Mouse (Mus musculus) limb, embryonic 11.5 days (tissue): Measurements from ENCODE around the gene Fkbp1a. TPM values are rescaled to one million over a fixed set of nuclear protein-coding genes. Genes with fewer than 3 reads are reported as not detected.
A peak's percentile ranks its signal among the peaks of the same experiment; 100 is the strongest.

ENCODE experiments used
- ATAC-seq: fragments of 200-750 bp; cut with Nextera tagmentation; 2 replicates; pipeline ENCODE4 v1.8.0; 2017; ENCODE audit warnings: low read depth; ENCODE audit not compliant: insufficient number of reproducible peaks, low FRiP score, low TSS enrichment
- DNase-seq: peaks from one replicate; pipeline ENCODE4 v3.0.0-alpha.2; 2015; ENCODE audit warnings: low spot score
- H3K27ac ChIP-seq: fragments of 300-500 bp; sonication (generic); replicated peaks from 2 replicates; pipeline ENCODE4 v1.5.1; 2014; ENCODE audit warnings: low read depth, mild to moderate bottlenecking, low read length
- H3K27me3 ChIP-seq: fragments of 300-500 bp; sonication (generic); 2 replicates; pipeline ENCODE4 v1.6.1; 2014; ENCODE audit warnings: mild to moderate bottlenecking, low read length, mixed read lengths; ENCODE audit not compliant: control insufficient read depth, insufficient read depth
- H3K36me3 ChIP-seq: fragments of 300-500 bp; sonication (generic); 2 replicates; pipeline ENCODE4 v1.6.1; 2014; ENCODE audit warnings: mild to moderate bottlenecking, low read length, moderate library complexity, mixed read lengths; ENCODE audit not compliant: control insufficient read depth, insufficient read depth
- H3K4me1 ChIP-seq: fragments of 300-500 bp; sonication (generic); 2 replicates; pipeline ENCODE4 v1.6.1; 2014; ENCODE audit warnings: low read length, mixed read lengths; ENCODE audit not compliant: control insufficient read depth, insufficient read depth
- H3K4me2 ChIP-seq: fragments of 300-500 bp; sonication (generic); 2 replicates; pipeline ENCODE4 v1.6.1; 2014; ENCODE audit warnings: low read depth, mild to moderate bottlenecking, moderate library complexity; ENCODE audit not compliant: severe bottlenecking
- H3K4me3 ChIP-seq: fragments of 300-500 bp; sonication (generic); 2 replicates; pipeline ENCODE4 v1.5.1; 2014; ENCODE audit warnings: low read depth, low read length
- H3K9ac ChIP-seq: fragments of 300-500 bp; sonication (generic); 2 replicates; pipeline ENCODE4 v1.6.1; 2014; ENCODE audit warnings: mild to moderate bottlenecking, low read length
- H3K9me3 ChIP-seq: fragments of 300-500 bp; sonication (generic); 2 replicates; pipeline ENCODE4 v1.6.1; 2016; ENCODE audit warnings: low read length; ENCODE audit not compliant: control insufficient read depth
- WGBS: fragments of 180-500 bp; shearing (Covaris S2); extraction: QIAGEN DNeasy Blood & Tissue Kit; methylation state at CpG from one replicate; pipeline ENCODE4 v1.1.7; 2014; 5-methylcytosine and 5-hydroxymethylcytosine counted together
- polyA plus RNA-seq: library from polyadenylated mRNA; unstranded; fragments of >200 nt; fragmentation: Nextera tagmentation; extraction: Ambion mirVana; gene quantifications from 2 replicates; pipeline ENCODE4 v1.2.1, GENCODE M21; 2014

The Fkbp1a gene
- polyA plus RNA-seq, 1 experiment from 2014 or later = 494 TPM

DNA sequence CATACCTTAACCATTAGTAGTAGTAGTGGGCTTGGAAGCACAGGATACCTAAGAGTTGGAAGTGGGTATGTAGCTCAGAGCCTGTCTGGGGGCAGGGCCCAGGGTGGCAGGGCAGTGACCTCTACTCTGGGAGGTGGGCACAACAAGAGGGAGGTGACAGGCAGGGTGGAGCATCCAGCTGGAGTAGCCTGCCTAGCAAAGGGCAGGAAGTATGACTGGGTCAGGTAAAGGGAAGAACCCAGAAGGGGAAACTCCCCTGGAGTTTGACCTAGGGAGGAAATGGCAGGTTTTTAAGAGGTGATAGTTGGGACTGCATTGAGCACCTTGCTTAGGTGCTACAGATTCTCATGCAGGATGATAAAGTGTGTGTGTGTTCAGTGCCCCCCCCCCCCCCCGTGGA is 38.7 kb downstream of the Fkbp1a start:
- no peak for ATAC-seq
- Histone ChIP-seq H3K27ac (no peak overlapping the region), H3K4me3 (no peak overlapping the region), H3K27me3 (no peaks in the 10 kb centered on the region), H3K9me3 (no peaks in the 10 kb centered on the region), H3K4me2 (no peak overlapping the region), H3K9ac (no peak overlapping the region), H3K36me3 (no peaks in the 10 kb centered on the region), H3K4me1 (no peaks in the 10 kb centered on the region; the same call in 1 of the 2 replicates)
- WGBS = 31% methylated on average over 1 of the region's 1 CpGs
- no peak for DNase-seq

DNA sequence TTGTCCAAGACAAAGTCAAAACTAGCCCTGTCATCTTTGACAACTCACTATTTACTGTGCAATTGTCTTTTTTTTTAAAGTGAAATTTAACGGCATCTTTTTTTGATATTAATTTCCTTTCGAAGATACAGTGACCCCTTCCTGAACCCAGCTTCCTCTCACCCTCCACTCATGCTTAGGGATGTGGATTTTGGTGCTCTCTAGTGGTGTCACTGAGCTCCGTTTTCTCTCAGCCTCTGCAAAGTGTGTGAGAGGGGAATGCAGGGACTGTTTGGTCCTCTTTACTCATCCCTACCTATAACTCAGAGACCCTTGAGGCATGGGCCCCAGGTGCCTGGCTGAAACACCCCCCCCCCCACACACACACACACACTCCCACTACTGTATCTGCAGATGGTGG is 43.7 kb downstream of the Fkbp1a start:
- no peak for ATAC-seq

DNA sequence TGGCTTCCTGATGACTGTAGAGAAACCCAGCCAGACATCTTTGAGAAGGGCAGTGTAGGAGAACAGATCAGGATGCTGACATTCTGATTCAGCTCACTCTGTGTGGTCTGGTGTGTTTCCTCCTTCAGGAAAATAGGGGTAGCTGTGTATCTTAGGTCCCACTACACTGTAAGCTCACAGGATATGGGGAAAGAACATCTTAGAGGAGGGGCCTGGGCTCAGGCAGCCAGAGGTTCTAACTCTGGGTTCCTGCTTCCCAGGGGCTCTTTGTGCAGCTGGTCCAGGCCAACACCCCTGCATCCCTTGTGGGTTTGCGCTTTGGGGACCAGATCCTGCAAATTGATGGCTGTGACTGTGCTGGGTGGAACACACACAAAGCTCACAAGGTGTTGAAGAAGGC is 44.5 kb downstream of the Fkbp1a start:
- H3K9ac ChIP-seq = no peak overlapping the region
- no peak overlapping the region for H3K4me3 ChIP-seq
- no peak for DNase-seq
- WGBS = 89% methylated on average over 1 of the region's 1 CpGs
- no peak for ATAC-seq
- H3K27me3 ChIP-seq = no peaks in the 10 kb centered on the region
- no peaks in the 10 kb centered on the region for H3K9me3 ChIP-seq
- no peaks in the 10 kb centered on the region for H3K36me3 ChIP-seq
- H3K27ac ChIP-seq = no peak overlapping the region
- no peak overlapping the region for H3K4me2 ChIP-seq
- no peaks in the 10 kb centered on the region for H3K4me1 ChIP-seq

More for the DNA sequence above, 43.7 kb downstream of the Fkbp1a start:
- H3K4me2 ChIP-seq = no peak overlapping the region
- no peaks in the 10 kb centered on the region for H3K9me3 ChIP-seq
- H3K36me3 ChIP-seq = no peaks in the 10 kb centered on the region
- no peak overlapping the region for H3K27ac ChIP-seq
- WGBS = 69% methylated on average over 3 of the region's 3 CpGs
- H3K9ac ChIP-seq = no peak overlapping the region
- no peak overlapping the region for H3K4me3 ChIP-seq
- no peaks in the 10 kb centered on the region for H3K27me3 ChIP-seq
- no peaks in the 10 kb centered on the region for H3K4me1 ChIP-seq
- no peak for DNase-seq

DNA sequence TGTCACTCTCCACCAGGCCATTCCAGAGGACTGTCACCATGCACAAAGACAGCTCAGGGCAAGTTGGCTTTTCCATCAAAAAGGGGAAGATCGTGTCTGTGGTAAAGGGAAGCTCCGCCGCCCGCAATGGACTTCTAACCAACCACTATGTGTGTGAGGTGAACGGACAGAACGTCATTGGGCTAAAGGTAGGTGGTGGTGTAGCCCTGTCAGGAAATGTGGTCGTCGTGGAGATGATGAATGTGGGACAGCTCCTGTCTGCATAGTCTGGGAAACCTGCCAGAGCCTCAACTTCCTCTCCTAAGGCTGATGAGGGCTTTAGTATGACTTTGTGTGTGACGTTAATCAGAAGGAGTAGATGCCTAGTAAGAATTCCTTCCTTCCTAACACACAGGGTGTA is 45.0 kb downstream of the Fkbp1a start:
- H3K4me1 ChIP-seq = no peaks in the 10 kb centered on the region
- ATAC-seq (no peak), DNase-seq (no peak)
- no peaks in the 10 kb centered on the region for H3K36me3 ChIP-seq
- H3K9me3 ChIP-seq = no peaks in the 10 kb centered on the region
- no peaks in the 10 kb centered on the region for H3K27me3 ChIP-seq
- no peak overlapping the region for H3K4me2 ChIP-seq
- H3K4me3 ChIP-seq = no peak overlapping the region
- H3K27ac ChIP-seq = no peak overlapping the region
- no peak overlapping the region for H3K9ac ChIP-seq
- 84% methylated on average over 9 of the region's 9 CpGs for WGBS

DNA sequence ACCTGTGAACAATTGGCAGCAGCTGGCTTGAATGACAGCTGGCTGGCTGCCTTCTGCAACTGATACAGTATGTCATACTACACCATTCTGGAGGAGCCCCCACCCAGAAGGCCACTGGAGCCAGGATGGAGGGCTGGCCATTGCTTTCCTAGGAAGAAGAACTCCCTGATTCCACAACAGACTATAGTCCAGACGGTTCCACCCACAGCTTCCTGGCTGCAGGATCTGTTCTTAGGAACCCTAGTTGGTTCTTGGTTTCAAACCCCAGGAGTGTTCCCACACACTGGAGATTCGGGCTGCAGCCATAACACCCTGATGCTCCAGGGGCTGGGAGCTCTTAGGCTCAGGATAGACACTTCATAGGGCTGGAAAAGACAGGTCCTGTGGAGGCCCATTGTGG is 55.8 kb downstream of the Fkbp1a start:
- H3K27ac ChIP-seq = no peak overlapping the region
- no peak for ATAC-seq
- H3K9me3 ChIP-seq = no peaks in the 10 kb centered on the region
- no peak overlapping the region for H3K4me2 ChIP-seq
- no peaks in the 10 kb centered on the region for H3K36me3 ChIP-seq
- H3K4me1 ChIP-seq = no peaks in the 10 kb centered on the region
- DNase-seq = no peak
- 69% methylated on average over 2 of the region's 2 CpGs for WGBS
- H3K9ac ChIP-seq = no peak overlapping the region
- H3K27me3 ChIP-seq = no peaks in the 10 kb centered on the region
- no peak overlapping the region for H3K4me3 ChIP-seq

DNA sequence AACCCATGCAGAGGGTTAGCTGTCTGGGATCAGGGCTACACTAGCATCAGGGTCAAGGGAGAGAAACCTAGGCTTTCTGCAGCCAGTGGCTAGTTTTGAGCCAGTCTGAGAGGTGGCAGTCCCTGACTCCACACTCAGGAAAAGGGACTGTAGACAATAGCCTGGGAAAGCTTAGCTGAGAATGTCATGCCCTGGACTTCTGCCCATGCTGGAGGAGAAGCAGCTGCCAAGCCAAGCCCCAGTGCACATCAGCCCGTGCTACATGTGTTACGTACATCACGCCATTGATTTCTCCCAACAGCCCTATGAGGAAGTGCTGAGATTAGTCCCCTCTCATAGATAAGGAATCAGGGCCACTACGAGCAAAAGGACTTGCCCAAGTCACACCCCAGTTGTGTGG is 59.8 kb downstream of the Fkbp1a start:
- no peak for ATAC-seq
- no peaks in the 10 kb centered on the region for H3K36me3 ChIP-seq
- H3K27ac ChIP-seq = no peak overlapping the region
- no peak for DNase-seq
- no peaks in the 10 kb centered on the region for H3K9me3 ChIP-seq
- no peak overlapping the region for H3K4me2 ChIP-seq
- 0 out of 2 replicates have a peak, but pooled peaks cover 3% of the 10 kb centered on the region for H3K4me1 ChIP-seq
- no peak overlapping the region for H3K9ac ChIP-seq
- 90% methylated on average over 4 of the region's 4 CpGs for WGBS
- no peaks in the 10 kb centered on the region for H3K27me3 ChIP-seq
- no peak overlapping the region for H3K4me3 ChIP-seq

DNA sequence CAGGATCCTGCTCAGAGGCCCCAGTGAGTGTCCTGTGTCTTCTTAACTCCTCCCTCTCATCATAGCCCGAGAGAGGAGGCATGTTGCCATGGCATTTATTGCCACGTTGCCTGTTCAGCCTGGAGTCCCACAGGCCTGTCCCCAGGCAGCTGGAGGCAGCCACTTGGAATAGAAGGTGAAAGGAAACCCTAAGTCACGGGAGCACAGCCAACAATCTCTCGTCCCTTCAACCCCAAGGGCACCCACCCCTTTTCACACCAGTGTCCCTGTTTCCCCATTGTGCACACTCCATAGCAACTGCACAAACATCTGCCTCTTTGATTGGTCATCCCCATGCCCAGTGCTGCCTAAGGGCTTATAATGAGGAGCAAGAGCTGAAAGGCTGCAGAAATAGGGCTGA is 61.3 kb downstream of the Fkbp1a start:
- WGBS = 57% methylated on average over 4 of the region's 4 CpGs
- no peak for DNase-seq
- no peaks in the 10 kb centered on the region for H3K36me3 ChIP-seq
- no peaks in the 10 kb centered on the region for H3K27me3 ChIP-seq
- no peaks in the 10 kb centered on the region for H3K9me3 ChIP-seq
- no peak overlapping the region for H3K9ac ChIP-seq
- no peak overlapping the region for H3K27ac ChIP-seq
- no peak overlapping the region for H3K4me2 ChIP-seq
- no peak overlapping the region for H3K4me3 ChIP-seq
- 0 out of 2 replicates have a peak, but pooled peaks cover 3% of the 10 kb centered on the region for H3K4me1 ChIP-seq
- no peak for ATAC-seq

DNA sequence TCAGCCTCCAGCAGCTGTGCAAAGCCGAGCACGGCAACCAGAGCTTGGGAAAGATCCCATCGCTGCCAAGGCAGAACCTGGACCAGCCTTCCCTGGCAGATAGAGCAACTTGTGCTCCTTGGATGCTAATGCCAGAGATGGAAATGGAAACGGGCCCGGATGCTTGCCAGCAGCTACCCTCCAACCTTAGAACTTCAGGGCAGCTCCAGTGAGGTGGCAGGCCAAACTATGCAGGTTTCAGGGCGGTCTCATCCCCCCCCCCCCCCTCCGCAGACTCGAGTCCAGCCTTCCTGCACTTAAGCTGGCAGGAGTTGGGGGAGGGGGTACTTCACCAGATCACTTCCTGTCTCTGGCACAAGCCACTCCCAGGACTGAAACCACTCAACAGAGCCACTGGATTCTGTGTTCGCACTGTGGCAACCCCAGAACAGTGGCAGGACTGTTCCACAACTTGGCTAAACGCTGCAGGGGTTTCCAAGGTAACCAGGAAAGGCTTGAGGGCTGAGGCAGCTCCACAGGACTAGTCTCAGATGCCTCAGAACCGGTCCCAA is 63.2 kb downstream of the Fkbp1a start:
- Histone ChIP-seq H3K4me2 (0 out of 2 replicates have a peak overlapping the region, but pooled peaks have one; percentile 5), H3K27ac (0 out of 2 replicates have a peak overlapping the region, but pooled peaks have one; percentile 45), H3K4me1 (0 out of 2 replicates have a peak, but pooled peaks cover 3% of the 10 kb centered on the region), H3K4me3 (no peak overlapping the region), H3K9ac (no peak overlapping the region), H3K36me3 (no peaks in the 10 kb centered on the region), H3K27me3 (no peaks in the 10 kb centered on the region), H3K9me3 (no peaks in the 10 kb centered on the region)
- ATAC-seq = peak; percentile 86
- WGBS = 51% methylated on average over 9 of the region's 11 CpGs
- peak; percentile 69 for DNase-seq

DNA sequence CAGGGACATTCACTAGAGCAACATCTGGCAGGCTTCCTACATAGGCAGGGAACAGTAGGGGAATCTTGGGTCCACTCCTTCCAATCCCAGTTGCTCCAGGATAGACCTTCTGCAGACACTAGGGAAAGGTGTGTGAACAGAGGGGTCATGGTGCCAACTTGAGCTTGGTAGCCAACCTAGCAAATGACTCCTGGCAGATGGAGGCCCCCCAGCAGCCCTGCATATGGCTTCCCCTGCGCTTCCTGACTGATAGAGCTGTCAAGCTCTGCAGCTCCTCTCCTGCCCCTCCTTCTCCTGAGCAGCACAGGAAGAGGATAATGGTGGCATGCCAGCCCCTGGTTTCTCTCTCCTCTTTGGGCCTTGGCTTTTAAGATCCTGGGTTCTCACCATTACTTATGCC is 66.2 kb downstream of the Fkbp1a start:
- no peak overlapping the region for H3K4me2 ChIP-seq
- H3K4me1 ChIP-seq = 0 out of 2 replicates have a peak, but pooled peaks cover 3% of the 10 kb centered on the region
- H3K9ac ChIP-seq = no peak overlapping the region
- 63% methylated on average over 1 of the region's 1 CpGs for WGBS
- no peaks in the 10 kb centered on the region for H3K27me3 ChIP-seq
- no peak overlapping the region for H3K4me3 ChIP-seq
- ATAC-seq = no peak
- no peak overlapping the region for H3K27ac ChIP-seq
- H3K9me3 ChIP-seq = no peaks in the 10 kb centered on the region
- no peak for DNase-seq
- no peaks in the 10 kb centered on the region for H3K36me3 ChIP-seq
